Mouse (Mus musculus) ES-Bruce4 (cell line): ENCODE measurements around the gene Gm45716.

Experiments used
- CTCF ChIP-seq: IDR thresholded peaks from one replicate; pipeline ENCODE4 v1.8.1; 2011; ENCODE audit warnings: low read depth, low read length
- EP300 ChIP-seq: IDR thresholded peaks from 2 replicates; pipeline ENCODE4 v1.6.1; 2011; ENCODE audit warnings: low read depth, low read length; ENCODE audit not compliant: insufficient read depth
- POLR2A ChIP-seq: IDR thresholded peaks from one replicate; pipeline ENCODE4 v1.8.1; 2011; ENCODE audit warnings: low read length; ENCODE audit not compliant: insufficient read depth

GRCm38 (mm10) chr11:90294622-90295021, 107.1 kb downstream of the Gm45716 start:
- no peak for TF ChIP-seq POLR2A
- TF ChIP-seq CTCF = no peak
- no peak for TF ChIP-seq EP300
